Mouse (Mus musculus) ES-Bruce4 (cell line): ENCODE data around the gene Cotl1.

Experiments
- CTCF ChIP-seq: IDR thresholded peaks from one replicate; pipeline ENCODE4 v1.8.1; 2011; ENCODE audit warnings: low read depth, low read length
- EP300 ChIP-seq: IDR thresholded peaks from 2 replicates; pipeline ENCODE4 v1.6.1; 2011; ENCODE audit warnings: low read depth, low read length; ENCODE audit not compliant: insufficient read depth
- POLR2A ChIP-seq: IDR thresholded peaks from one replicate; pipeline ENCODE4 v1.8.1; 2011; ENCODE audit warnings: low read length; ENCODE audit not compliant: insufficient read depth

GRCm38 (mm10) chr8:119816219-119816618, 24.1 kb downstream of the Cotl1 start:
- TF ChIP-seq POLR2A: no peak
- no peak for TF ChIP-seq CTCF
- no peak for TF ChIP-seq EP300
